Mouse (Mus musculus) ES-Bruce4 (cell line): Measurements from ENCODE around the gene Plxdc2. TPM values are rescaled to one million over a fixed set of nuclear protein-coding genes. Genes with fewer than 3 reads are reported as not detected.

Source experiments
- H3K27ac ChIP-seq: 2 replicates; pipeline ENCODE4 v1.5.1; 2012; ENCODE audit warnings: low read length, inconsistent platforms; ENCODE audit not compliant: insufficient read depth
- H3K27me3 ChIP-seq: 2 replicates; pipeline ENCODE4 v1.6.1; 2012; ENCODE audit warnings: mild to moderate bottlenecking, low read length, inconsistent platforms; ENCODE audit not compliant: control insufficient read depth, poor library complexity, insufficient read depth, severe bottlenecking
- H3K36me3 ChIP-seq: 2 replicates; pipeline ENCODE4 v1.6.1; 2012; ENCODE audit warnings: inconsistent platforms, mild to moderate bottlenecking, low read length, moderate library complexity; ENCODE audit not compliant: control insufficient read depth, poor library complexity, insufficient read depth, severe bottlenecking
- H3K4me1 ChIP-seq: one replicate; pipeline ENCODE4 v1.8.1; 2011; ENCODE audit warnings: low read length; ENCODE audit not compliant: control insufficient read depth, insufficient read depth
- H3K4me3 ChIP-seq: 2 replicates; pipeline ENCODE4 v1.5.1; 2011; ENCODE audit warnings: low read depth, mild to moderate bottlenecking, low read length
- H3K9ac ChIP-seq: 2 replicates; pipeline ENCODE4 v1.6.1; 2012; ENCODE audit warnings: low read depth, mild to moderate bottlenecking, inconsistent platforms; ENCODE audit not compliant: poor library complexity, severe bottlenecking
- H3K9me3 ChIP-seq: replicated peaks from 2 replicates; pipeline ENCODE4 v1.6.1; 2012; ENCODE audit warnings: mild to moderate bottlenecking, low read length, inconsistent platforms; ENCODE audit not compliant: control insufficient read depth, poor library complexity, insufficient read depth, severe bottlenecking
- CTCF ChIP-seq: IDR thresholded peaks from one replicate; pipeline ENCODE4 v1.8.1; 2011; ENCODE audit warnings: low read depth, low read length
- EP300 ChIP-seq: IDR thresholded peaks from 2 replicates; pipeline ENCODE4 v1.6.1; 2011; ENCODE audit warnings: low read depth, low read length; ENCODE audit not compliant: insufficient read depth
- POLR2A ChIP-seq: IDR thresholded peaks from one replicate; pipeline ENCODE4 v1.8.1; 2011; ENCODE audit warnings: low read length; ENCODE audit not compliant: insufficient read depth
- polyA plus RNA-seq: library from polyadenylated mRNA; stranded (reverse); fragments of >200 nt; gene quantifications from 2 replicates; pipeline ENCODE4 v1.2.4, GENCODE M21; 2011; ENCODE audit warnings: low read depth; ENCODE audit not compliant: missing spikeins, insufficient read depth, insufficient read length

Plxdc2 gene
- polyA plus RNA-seq, 1 experiment = 20.0 TPM

DNA sequence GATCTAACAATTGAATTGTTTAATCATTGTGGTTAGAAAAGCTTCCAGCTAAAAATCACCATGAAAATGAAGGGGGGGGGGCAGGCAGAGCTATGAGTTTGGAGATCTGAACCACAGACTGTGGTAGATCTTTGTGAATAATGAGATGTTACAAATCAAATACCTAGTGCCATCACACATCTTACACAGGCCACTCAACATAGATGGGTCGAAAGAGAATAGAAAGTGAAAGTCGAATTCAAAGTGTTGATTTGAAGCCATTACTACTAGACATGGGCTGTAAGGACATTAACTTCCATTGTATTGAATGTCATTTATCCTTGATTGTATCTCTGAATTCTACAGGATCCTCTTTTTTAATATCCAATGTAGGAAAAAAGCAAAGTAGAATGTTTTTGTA lies 212.2 kb downstream of the Plxdc2 start:
- Histone ChIP-seq H3K4me3 (no peak overlapping the region), H3K4me1 (no peaks in the 10 kb centered on the region), H3K27me3 (no peaks in the 10 kb centered on the region), H3K9me3 (no peaks in the 10 kb centered on the region), H3K36me3 (no peaks in the 10 kb centered on the region), H3K27ac (no peak overlapping the region), H3K9ac (no peak overlapping the region)
- no peak for TF ChIP-seq CTCF
- TF ChIP-seq EP300 = no peak
- no peak for TF ChIP-seq POLR2A

DNA sequence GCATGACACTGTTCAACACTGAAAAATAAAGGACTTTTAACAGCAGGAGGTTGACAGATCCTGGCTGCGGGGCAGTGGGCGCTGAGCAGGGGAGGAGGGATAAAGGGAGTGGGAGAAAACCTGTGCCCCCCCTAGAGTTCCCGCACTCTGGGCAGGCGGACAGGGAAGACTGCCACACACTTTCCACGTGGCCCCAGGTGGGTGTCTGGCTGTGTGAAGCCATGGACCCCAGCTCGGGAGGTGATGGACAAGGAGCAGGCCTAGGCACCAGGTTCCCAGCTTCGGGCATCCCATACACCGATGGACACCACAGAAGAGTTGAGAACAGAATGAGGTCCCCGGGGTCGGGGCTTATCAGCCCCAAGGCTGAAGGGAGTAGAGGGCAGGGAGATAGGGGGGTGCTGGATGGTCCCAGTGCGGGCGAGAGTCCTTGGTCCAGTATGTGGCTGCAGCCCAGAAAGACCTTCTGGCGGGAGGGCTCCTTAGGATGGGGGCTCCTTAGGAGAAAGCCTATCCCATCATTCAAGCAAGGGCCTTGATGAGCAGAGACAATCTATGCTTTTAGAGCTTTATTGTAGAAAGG lies 215.2 kb downstream of the Plxdc2 start:
- no peak overlapping the region for H3K9ac ChIP-seq
- TF ChIP-seq EP300 = no peak
- no peak for TF ChIP-seq POLR2A
- no peak for TF ChIP-seq CTCF
- no peak overlapping the region for H3K27ac ChIP-seq
- no peaks in the 10 kb centered on the region for H3K4me1 ChIP-seq
- no peak overlapping the region for H3K4me3 ChIP-seq
- no peaks in the 10 kb centered on the region for H3K36me3 ChIP-seq
- H3K9me3 ChIP-seq = no peaks in the 10 kb centered on the region
- H3K27me3 ChIP-seq = no peaks in the 10 kb centered on the region

DNA sequence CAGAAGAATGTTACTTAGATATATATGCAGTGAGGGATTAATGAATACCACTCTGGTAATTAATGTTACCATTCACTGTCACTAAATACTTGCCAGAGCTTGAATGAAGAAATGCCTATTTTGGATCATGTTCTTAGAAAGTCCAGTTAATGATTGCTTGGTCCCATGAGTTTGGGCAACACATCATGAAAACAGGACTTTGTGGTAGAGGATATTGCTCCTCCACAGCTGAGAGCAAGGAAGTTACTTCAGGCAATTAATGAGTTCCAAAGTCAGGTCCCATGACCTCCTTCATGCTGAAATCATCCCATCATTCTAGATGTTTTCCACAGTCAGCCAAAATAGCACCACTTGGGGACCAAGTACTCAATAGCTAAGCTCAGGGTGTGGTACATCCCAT lies 220.5 kb downstream of the Plxdc2 start:
- no peak overlapping the region for H3K4me3 ChIP-seq
- no peaks in the 10 kb centered on the region for H3K36me3 ChIP-seq
- no peaks in the 10 kb centered on the region for H3K4me1 ChIP-seq
- no peak overlapping the region for H3K27ac ChIP-seq
- no peaks in the 10 kb centered on the region for H3K27me3 ChIP-seq
- TF ChIP-seq POLR2A (no peak), EP300 (no peak), CTCF (no peak)
- peaks cover 11% of the 10 kb centered on the region for H3K9me3 ChIP-seq
- H3K9ac ChIP-seq = no peak overlapping the region

DNA sequence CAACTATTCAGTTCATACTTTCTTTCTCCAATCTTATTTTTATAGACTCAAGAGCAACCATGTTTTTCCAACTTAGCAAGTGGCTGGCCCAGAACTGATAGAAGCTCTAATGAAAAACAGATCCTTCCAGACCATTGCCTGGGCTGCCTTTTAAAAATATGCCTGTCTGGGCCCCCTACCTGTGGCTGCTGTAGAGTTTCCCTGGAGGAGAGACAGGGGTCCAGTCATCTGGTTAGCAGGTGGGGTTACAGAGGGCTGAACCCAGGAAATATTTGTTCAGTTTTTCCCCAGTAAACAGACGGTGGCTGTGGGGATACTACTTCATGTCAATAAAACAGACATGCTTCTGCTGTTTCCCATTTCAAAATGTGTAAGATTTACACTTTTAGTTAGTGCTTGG lies 222.0 kb downstream of the Plxdc2 start:
- Histone ChIP-seq H3K4me3 (no peak overlapping the region), H3K9ac (no peak overlapping the region), H3K36me3 (no peaks in the 10 kb centered on the region), H3K4me1 (no peaks in the 10 kb centered on the region), H3K27ac (no peak overlapping the region), H3K9me3 (peaks cover 11% of the 10 kb centered on the region), H3K27me3 (no peaks in the 10 kb centered on the region)
- TF ChIP-seq EP300 = no peak
- no peak for TF ChIP-seq CTCF
- TF ChIP-seq POLR2A = no peak

DNA sequence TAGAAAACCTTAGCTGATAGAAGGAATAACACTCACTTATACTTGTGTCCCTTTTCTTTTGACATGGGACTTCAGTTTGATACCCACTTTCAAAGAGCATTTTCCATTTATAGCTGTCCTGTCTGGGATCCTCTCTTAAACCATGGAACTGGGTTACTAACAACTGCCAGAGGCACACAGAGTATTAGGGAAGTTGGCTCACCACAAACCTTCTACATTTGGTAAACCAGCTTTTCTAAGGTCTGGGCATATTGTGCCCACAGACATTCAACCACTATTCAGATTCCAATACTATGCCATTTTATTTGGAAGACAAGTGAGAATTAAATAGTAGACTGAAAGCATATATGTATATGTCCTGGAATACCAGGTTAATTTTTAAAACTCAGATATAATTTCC lies 232.4 kb downstream of the Plxdc2 start:
- no peak overlapping the region for H3K4me3 ChIP-seq
- peaks cover 8% of the 10 kb centered on the region; the same call in 1 of the 2 replicates for H3K9me3 ChIP-seq
- no peak overlapping the region for H3K27ac ChIP-seq
- TF ChIP-seq POLR2A = no peak
- no peak for TF ChIP-seq CTCF
- TF ChIP-seq EP300 = no peak
- no peak overlapping the region for H3K9ac ChIP-seq
- no peaks in the 10 kb centered on the region for H3K4me1 ChIP-seq
- no peaks in the 10 kb centered on the region for H3K36me3 ChIP-seq
- H3K27me3 ChIP-seq = no peaks in the 10 kb centered on the region

DNA sequence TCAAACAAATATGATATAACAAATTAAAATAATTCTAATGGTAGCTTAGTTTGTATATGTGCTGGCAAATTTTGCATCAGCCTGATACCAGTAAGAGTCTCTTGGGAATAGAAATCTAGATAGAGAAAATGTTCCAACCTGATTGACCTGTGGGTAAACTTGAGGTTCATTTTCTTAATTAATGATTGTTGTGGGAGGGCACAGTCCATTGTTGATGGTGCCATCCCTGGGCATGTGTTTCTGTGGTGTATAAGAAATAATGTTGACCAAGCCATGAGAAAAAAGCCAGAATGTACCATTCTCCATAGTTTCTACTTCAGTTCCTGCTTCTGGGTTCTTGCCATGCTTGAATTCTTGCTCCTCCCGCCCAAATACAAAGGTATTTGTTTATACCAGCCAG lies 239.3 kb downstream of the Plxdc2 start:
- no peak for TF ChIP-seq CTCF
- no peak for TF ChIP-seq POLR2A
- TF ChIP-seq EP300 = no peak
- no peaks in the 10 kb centered on the region for H3K36me3 ChIP-seq
- H3K9ac ChIP-seq = no peak overlapping the region
- H3K27me3 ChIP-seq = no peaks in the 10 kb centered on the region
- no peak overlapping the region for H3K4me3 ChIP-seq
- no peaks in the 10 kb centered on the region for H3K4me1 ChIP-seq
- no peak overlapping the region for H3K27ac ChIP-seq
- H3K9me3 ChIP-seq = no peaks in the 10 kb centered on the region
